Mouse (Mus musculus) heart, adult 9 months (tissue): ENCODE measurements around the gene Schip1.

Experiments used
- DNase-seq, 2 experiments: peaks; one replicate each; pipeline ENCODE4 v3.0.0; 2022; ENCODE audit warnings: low spot score in 2 of 2

Gene Schip1

GRCm38 (mm10) chr3:68506769-68507318, 442.2 kb downstream of the Schip1 start:
- DNase-seq, result peak; percentile 29 to 50

- DNase-seq, result peak; percentile 80 to 85
Measured at GRCm38 (mm10) chr3:68508629-68509028, 444.0 kb downstream of the Schip1 start.

GRCm38 (mm10) chr3:68510872-68511271, 446.3 kb downstream of the Schip1 start:
- no peak for DNase-seq

GRCm38 (mm10) chr3:68511744-68512143, 447.1 kb downstream of the Schip1 start:
- DNase-seq, result no peak

GRCm38 (mm10) chr3:68512327-68512726, 447.7 kb downstream of the Schip1 start:
- DNase-seq, result no peak

GRCm38 (mm10) chr3:68513340-68514119, 448.9 kb downstream of the Schip1 start:
- DNase-seq, result no peak

GRCm38 (mm10) chr3:68514120-68514497, 449.5 kb downstream of the Schip1 start:
- DNase-seq, result no peak

- DNase-seq, result no peak
Measured at GRCm38 (mm10) chr3:68514717-68515116, 450.1 kb downstream of the Schip1 start.

- DNase-seq, result no peak
Measured at GRCm38 (mm10) chr3:68516393-68517081, 451.9 kb downstream of the Schip1 start.

GRCm38 (mm10) chr3:68517236-68517635, 452.6 kb downstream of the Schip1 start:
- no peak for DNase-seq

GRCm38 (mm10) chr3:68518041-68518440, 453.4 kb downstream of the Schip1 start:
- no peak for DNase-seq

GRCm38 (mm10) chr3:68518586-68518985, 454.0 kb downstream of the Schip1 start:
- DNase-seq, result no peak

GRCm38 (mm10) chr3:68525361-68525878, 460.8 kb downstream of the Schip1 start:
- no peak for DNase-seq

GRCm38 (mm10) chr3:68526416-68526815, 461.8 kb downstream of the Schip1 start:
- no peak for DNase-seq

- DNase-seq, result no peak
Measured at GRCm38 (mm10) chr3:68527182-68527581, 462.6 kb downstream of the Schip1 start.

- DNase-seq, result no peak
Measured at GRCm38 (mm10) chr3:68531908-68532307, 467.3 kb downstream of the Schip1 start.

GRCm38 (mm10) chr3:68534571-68535051, 470.0 kb downstream of the Schip1 start:
- DNase-seq, result peak; percentile 23 to 54

- DNase-seq, result no peak
Measured at GRCm38 (mm10) chr3:68535160-68535728, 470.6 kb downstream of the Schip1 start.

GRCm38 (mm10) chr3:68536071-68536470, 471.5 kb downstream of the Schip1 start:
- DNase-seq, result no peak

GRCm38 (mm10) chr3:68541688-68542087, 477.1 kb downstream of the Schip1 start:
- no peak for DNase-seq

GRCm38 (mm10) chr3:68542944-68543501, 478.4 kb downstream of the Schip1 start:
- DNase-seq, result peak; percentile 61 to 70

GRCm38 (mm10) chr3:68544811-68545210, 480.2 kb downstream of the Schip1 start:
- no peak for DNase-seq
